ENCODE assay signal across 9 mouse cellular contexts in genomic region chr2:149350239-149350811, GRCm38 (mm10). TPM values are rescaled to one million over a fixed set of nuclear protein-coding genes. Genes with fewer than 3 reads are reported as not detected.
DNase-seq lines count a peak whose midpoint lies in the region; ATAC-seq and TF ChIP-seq lines count a peak whose summit lies in the region.
"Had no signal": no experiment of that assay in that cellular context is flagged by ENCODE, and none has a peak within 500 bp of the region (broad histone marks: within the 10 kb centered on the region; RNA-seq: fewer than 3 reads in every experiment).

No protein-coding gene starts in this region.

- H3K27me3 ChIP-seq in G1E (ENCODE audit: insufficient read depth, low read length), result no peaks in the 10 kb centered on the region
- H3K27me3 ChIP-seq in liver, adult 2 months (ENCODE audit: control insufficient read depth, insufficient read depth, low read length), result no peaks in the 10 kb centered on the region
- no peaks in the 10 kb centered on the region for H3K27me3 ChIP-seq in neural tube, embryonic 13.5 days

- H3K4me1 ChIP-seq in G1E (ENCODE audit: insufficient read depth, low read depth, low read length), result peaks cover 20% of the 10 kb centered on the region
- no peaks in the 10 kb centered on the region for H3K4me1 ChIP-seq in liver, adult 2 months (ENCODE audit: control insufficient read depth, insufficient read depth, low read length)
- H3K4me1 ChIP-seq in neural tube, embryonic 13.5 days (replicated peaks), result no peaks in the 10 kb centered on the region

- TF ChIP-seq CTCF in G1E (IDR thresholded peaks at IDR 0.05; ENCODE audit: low read depth, low read length), result peak; percentile 51; the same call in 1 of the 2 replicates
- peak; percentile 43 for TF ChIP-seq CTCF in liver, adult 2 months (IDR thresholded peaks at IDR 0.05; ENCODE audit: low read depth, low read length)

- no peak overlapping the region for H3K9ac ChIP-seq in liver, adult 2 months (ENCODE audit: low read depth, low read length)
- H3K9ac ChIP-seq in neural tube, embryonic 13.5 days, result no peak overlapping the region

- no peak for TF ChIP-seq POLR2A in liver, adult 2 months (IDR thresholded peaks at IDR 0.05; ENCODE audit: extremely low read depth, insufficient read depth, low read length)

- no peaks in the 10 kb centered on the region for H3K79me2 ChIP-seq in liver, adult 2 months (ENCODE audit: control insufficient read depth, insufficient read depth, low read length)

- DNase-seq in A20 (ENCODE audit: low read depth, low spot score) (peak; percentile 47), G1E (ENCODE audit: low spot score) (peak; percentile 39)
- peak; percentile 28 for DNase-seq in cerebellum, adult 8-10 months
- peak; percentile 4 to 22 for DNase-seq in frontal cortex, postnatal 25 days (ENCODE audit: low spot score in 2 of 2)
- peak; percentile 31 for DNase-seq in kidney, postnatal 10 days
- peak; percentile 57 for DNase-seq in liver, adult 2 months (ENCODE audit: extremely low read depth, low read depth, low spot score)
- no peak for DNase-seq in ovary, adult 18-20 months (ENCODE audit: low spot score)

- no peaks in the 10 kb centered on the region for H3K36me3 ChIP-seq in G1E (replicated peaks)
- no peaks in the 10 kb centered on the region for H3K36me3 ChIP-seq in liver, adult 2 months (ENCODE audit: control insufficient read depth, insufficient read depth, low read length)
- no peaks in the 10 kb centered on the region for H3K36me3 ChIP-seq in neural tube, embryonic 13.5 days

- peak; percentile 87 for ATAC-seq in G1E (ENCODE audit: extremely low read depth, insufficient number of reproducible peaks, low FRiP score, poor library complexity, severe bottlenecking)
- peak; percentile 78 for ATAC-seq in neural tube, embryonic 13.5 days (ENCODE audit: low read depth)

- no peak overlapping the region for H3K4me2 ChIP-seq in neural tube, embryonic 13.5 days

- no peak overlapping the region for H3K4me3 ChIP-seq in G1E (ENCODE audit: low read depth, low read length)
- no peak overlapping the region for H3K4me3 ChIP-seq in liver, adult 2 months (ENCODE audit: insufficient read depth, low read depth, low read length)
- no peak overlapping the region for H3K4me3 ChIP-seq in neural tube, embryonic 13.5 days

- H3K9me3 ChIP-seq in G1E (replicated peaks), result no peaks in the 10 kb centered on the region
- no peaks in the 10 kb centered on the region for H3K9me3 ChIP-seq in neural tube, embryonic 13.5 days

- no peak overlapping the region for H3K27ac ChIP-seq in liver, adult 2 months (replicated peaks; ENCODE audit: insufficient read depth, low read depth, low read length)
- no peak overlapping the region for H3K27ac ChIP-seq in neural tube, embryonic 13.5 days (replicated peaks)

- WGBS in liver, adult 2 months, result 9% methylated on average over 3 of the region's 3 CpGs
- 13% methylated on average over 3 of the region's 3 CpGs for WGBS in neural tube, embryonic 13.5 days

RNA-seq across cellular contexts. Expression of gene Cst10, which starts 54.5 kb away (rescaled TPM):
- total RNA-seq in G1E (2014; fragmentation: Nextera tagmentation) (not detected in 2 replicates), G1E (2017) (0.22 TPM in 1 of 2 replicates, not detected in the other)
- polyA plus RNA-seq in G1E (2012), result not detected in 2 replicates
- total RNA-seq in liver, adult 2 months (2014; rRNA removed), result not detected in 2 replicates
- not detected in 2 replicates for polyA plus RNA-seq in liver, adult 2 months (2012; rRNA removed)
- polyA plus RNA-seq in neural tube, embryonic 13.5 days (2015; fragmentation: Nextera tagmentation; extraction: Ambion mirVana), result not detected in 2 replicates
- polyA plus RNA-seq: frontal cortex, adult 2 months had no signal
